Comparison of ENCODE assay signal across 8 mouse cellular contexts in genomic region chr17:27856798-27857648, GRCm38 (mm10). TPM values are rescaled to one million over a fixed set of nuclear protein-coding genes. Genes with fewer than 3 reads are reported as not detected.
DNase-seq lines count a peak whose midpoint lies in the region; ATAC-seq lines count a peak whose summit lies in the region.

No protein-coding gene starts in this region.

- peaks cover 9% of the 10 kb centered on the region for H3K4me1 ChIP-seq in hindbrain, embryonic 11.5 days (replicated peaks; ENCODE audit: control insufficient read depth, insufficient read depth, low read length)

- peaks cover 51% of the 10 kb centered on the region for H3K79me2 ChIP-seq in macrophage (ENCODE audit: inconsistent target)

- H3K27me3 ChIP-seq in hindbrain, embryonic 11.5 days (ENCODE audit: control insufficient read depth, insufficient read depth, low read length): no peaks in the 10 kb centered on the region

- peak overlapping the region; percentile 81 for H3K27ac ChIP-seq in hindbrain, embryonic 11.5 days (ENCODE audit: low read depth, low read length)
- H3K27ac ChIP-seq in macrophage: peak overlapping the region; percentile 39

- H3K4me2 ChIP-seq in hindbrain, embryonic 11.5 days (replicated peaks; ENCODE audit: low read depth, low read length): peak overlapping the region; percentile 83

- DNase-seq in NIH3T3 (ENCODE audit: low read depth): peak; percentile 74
- peak; percentile 30 to 56 for DNase-seq in cerebellum, adult 18-20 months
- peak; percentile 70 for DNase-seq in hindbrain, embryonic 11.5 days (ENCODE audit: low spot score)
- DNase-seq in left cerebral cortex, adult 8-10 months (ENCODE audit: low spot score in 2 of 2): peak; percentile 11 to 28
- DNase-seq in retina, postnatal 7 days (ENCODE audit: low read depth, low spot score): peak; percentile 21
- DNase-seq in yolk sac, embryonic 10.5 days (ENCODE audit: low spot score): peak; percentile 81

- H3K4me3 ChIP-seq in hindbrain, embryonic 11.5 days (ENCODE audit: low read depth, low read length): peak overlapping the region; percentile 89
- peak overlapping the region; percentile 53 for H3K4me3 ChIP-seq in macrophage (ENCODE audit: inconsistent target)

- H3K9me3 ChIP-seq in hindbrain, embryonic 11.5 days (ENCODE audit: control insufficient read depth, low read length): no peaks in the 10 kb centered on the region

- peak overlapping the region; percentile 90 for H3K9ac ChIP-seq in hindbrain, embryonic 11.5 days (ENCODE audit: low read depth, low read length)

- 0 out of 2 replicates have a peak, but pooled peaks cover 2% of the 10 kb centered on the region for H3K36me3 ChIP-seq in hindbrain, embryonic 11.5 days (ENCODE audit: control insufficient read depth, insufficient read depth, low read length)
- H3K36me3 ChIP-seq in macrophage (ENCODE audit: inconsistent target): no peaks in the 10 kb centered on the region

- WGBS in hindbrain, embryonic 11.5 days: 2% methylated on average over 51 of the region's 52 CpGs
- 2% methylated on average over 52 of the region's 52 CpGs for WGBS in macrophage (ENCODE audit: missing documents)

- ATAC-seq in frontal cortex, adult (ENCODE audit: low TSS enrichment): peak; percentile 65
- ATAC-seq in hindbrain, embryonic 11.5 days (ENCODE audit: low FRiP score): peak; percentile 65

RNA-seq across cellular contexts. Expression of gene Uhrf1bp1, which starts 0.8 kb away (rescaled TPM):
- polyA plus RNA-seq in hindbrain, embryonic 11.5 days (2014; fragmentation: Nextera tagmentation; extraction: Ambion mirVana): 4.9 TPM in 2 replicates
- 10 to 100 TPM; 18.9 to 23.6 (median 21.8) TPM for total RNA-seq in left cerebral cortex, adult 8-10 months (2022)
- 10 to 100 TPM in 18 of 26 experiments, 1 to 10 TPM in 8; 2.6 to 41.3 (median 22.1) TPM for total RNA-seq in macrophage (2018; cell fraction: chromatin; rRNA removed)
- total RNA-seq in macrophage (2018; cell fraction: cytosol; rRNA removed): 10 to 100 TPM in 20 of 26 experiments, 1 to 10 TPM in 6; 5.9 to 20.1 (median 14.1) TPM
- total RNA-seq in macrophage (2018; cell fraction: nucleus; rRNA removed): 10 to 100 TPM in 22 of 26 experiments, 1 to 10 TPM in 4; 6.4 to 34.6 (median 16.9) TPM
- 6.8 to 14.6 TPM (median 7.6 TPM) in 3 replicates for polyA plus RNA-seq in macrophage (2018)

RNA-seq across cellular contexts. Expression of gene Snrpc, which starts 19.1 kb away (rescaled TPM):
- polyA plus RNA-seq in hindbrain, embryonic 11.5 days (2014; fragmentation: Nextera tagmentation; extraction: Ambion mirVana): 344 and 359 TPM in 2 replicates
- total RNA-seq in left cerebral cortex, adult 8-10 months (2022): 10 to 100 TPM; 41.8 to 48.9 (median 42.4) TPM
- 10 to 100 TPM in 23 of 26 experiments, 1 to 10 TPM in 3; 7.2 to 35.6 (median 18.9) TPM for total RNA-seq in macrophage (2018; cell fraction: chromatin; rRNA removed)
- total RNA-seq in macrophage (2018; cell fraction: cytosol; rRNA removed): 100 to 1,000 TPM in 4 of 26 experiments, 10 to 100 TPM in 22; 66.0 to 112 (median 87.7) TPM
- total RNA-seq in macrophage (2018; cell fraction: nucleus; rRNA removed): 10 to 100 TPM in 23 of 26 experiments, 1 to 10 TPM in 3; 7.8 to 37.8 (median 25.3) TPM
- 84.2 to 113 TPM (median 89.9 TPM) in 3 replicates for polyA plus RNA-seq in macrophage (2018)

RNA-seq across cellular contexts. Expression of gene D17Wsu92e, which starts 36.6 kb away (rescaled TPM):
- 10.4 and 10.9 TPM in 2 replicates for polyA plus RNA-seq in hindbrain, embryonic 11.5 days (2014; fragmentation: Nextera tagmentation; extraction: Ambion mirVana)
- total RNA-seq in left cerebral cortex, adult 8-10 months (2022): 100 to 1,000 TPM; 203 to 227 (median 213) TPM
- 100 to 1,000 TPM in 20 of 26 experiments, 10 to 100 TPM in 6; 40.2 to 258 (median 128) TPM for total RNA-seq in macrophage (2018; cell fraction: chromatin; rRNA removed)
- 100 to 1,000 TPM in 25 of 26 experiments, 10 to 100 TPM in 1; 97.7 to 203 (median 138) TPM for total RNA-seq in macrophage (2018; cell fraction: cytosol; rRNA removed)
- total RNA-seq in macrophage (2018; cell fraction: nucleus; rRNA removed): 100 to 1,000 TPM in 21 of 26 experiments, 10 to 100 TPM in 5; 64.2 to 259 (median 158) TPM
- polyA plus RNA-seq in macrophage (2018): 79.5 to 101 TPM (median 86.2 TPM) in 3 replicates

RNA-seq across cellular contexts. Expression of gene Anks1, which starts 52.1 kb away (rescaled TPM):
- 35.5 and 43.6 TPM in 2 replicates for polyA plus RNA-seq in hindbrain, embryonic 11.5 days (2014; fragmentation: Nextera tagmentation; extraction: Ambion mirVana)
- total RNA-seq in left cerebral cortex, adult 8-10 months (2022): 10 to 100 TPM; 36.3 to 39.2 (median 38.0) TPM
- total RNA-seq in macrophage (2018; cell fraction: chromatin; rRNA removed): 100 to 1,000 TPM in 22 of 26 experiments, 10 to 100 TPM in 4; 38.3 to 296 (median 144) TPM
- 10 to 100 TPM; 14.0 to 52.9 (median 29.3) TPM for total RNA-seq in macrophage (2018; cell fraction: cytosol; rRNA removed)
- 100 to 1,000 TPM in 13 of 26 experiments, 10 to 100 TPM in 13; 34.3 to 144 (median 101) TPM for total RNA-seq in macrophage (2018; cell fraction: nucleus; rRNA removed)
- polyA plus RNA-seq in macrophage (2018): 12.3 to 26.5 TPM (median 21.0 TPM) in 3 replicates

RNA-seq across cellular contexts. Expression of gene Taf11, which starts 52.6 kb away (rescaled TPM):
- 89.5 and 93.9 TPM in 2 replicates for polyA plus RNA-seq in hindbrain, embryonic 11.5 days (2014; fragmentation: Nextera tagmentation; extraction: Ambion mirVana)
- total RNA-seq in left cerebral cortex, adult 8-10 months (2022): 10 to 100 TPM; 40.6 to 47.8 (median 46.2) TPM
- total RNA-seq in macrophage (2018; cell fraction: chromatin; rRNA removed): 10 to 100 TPM in 23 of 26 experiments, 1 to 10 TPM in 3; 6.5 to 90.9 (median 38.4) TPM
- total RNA-seq in macrophage (2018; cell fraction: cytosol; rRNA removed): 10 to 100 TPM; 20.8 to 41.0 (median 29.5) TPM
- 10 to 100 TPM; 11.6 to 82.1 (median 32.2) TPM for total RNA-seq in macrophage (2018; cell fraction: nucleus; rRNA removed)
- polyA plus RNA-seq in macrophage (2018): 34.5 to 39.1 TPM (median 37.0 TPM) in 3 replicates

Comparison
In these comparisons a context has a peak if more than half of its experiments do, and no peak if none do; other contexts are left out.
1. Peak in every context shown above with its lines: DNase-seq, ATAC-seq, H3K4me3 ChIP-seq and H3K27ac ChIP-seq.
2. DNase-seq: peak in every context shown above with its lines; median percentile 81 in yolk sac, embryonic 10.5 days; 74 in NIH3T3; 70 in hindbrain, embryonic 11.5 days; 43 in cerebellum, adult 18-20 months; 21 in retina, postnatal 7 days; 20 in left cerebral cortex, adult 8-10 months.